Mouse (Mus musculus) liver, embryonic 15.5 days (tissue): Measurements from ENCODE around the gene Tmem104. TPM values are rescaled to one million over a fixed set of nuclear protein-coding genes. Genes with fewer than 3 reads are reported as not detected.

Experiments used
- ATAC-seq: fragments of 200-750 bp; cut with Nextera tagmentation; 2 replicates; pipeline ENCODE4 v1.8.0; 2017; ENCODE audit warnings: moderate number of reproducible peaks, mild to moderate bottlenecking, moderate library complexity; ENCODE audit not compliant: insufficient read depth
- H3K27ac ChIP-seq: fragments of 300-500 bp; sonication (generic); replicated peaks from 2 replicates; pipeline ENCODE4 v1.5.1; 2015; ENCODE audit warnings: mild to moderate bottlenecking, inconsistent platforms
- H3K27me3 ChIP-seq: fragments of 300-500 bp; sonication (generic); 2 replicates; pipeline ENCODE4 v1.6.1; 2015; ENCODE audit warnings: mild to moderate bottlenecking, inconsistent platforms
- H3K36me3 ChIP-seq: fragments of 300-500 bp; sonication (generic); replicated peaks from 2 replicates; pipeline ENCODE4 v1.6.1; 2015; ENCODE audit warnings: moderate library complexity, mild to moderate bottlenecking, inconsistent platforms
- H3K4me1 ChIP-seq: fragments of 300-500 bp; sonication (generic); replicated peaks from 2 replicates; pipeline ENCODE4 v1.6.1; 2015; ENCODE audit warnings: inconsistent platforms
- H3K4me2 ChIP-seq: fragments of 300-500 bp; sonication (generic); 2 replicates; pipeline ENCODE4 v1.6.1; 2015; ENCODE audit warnings: moderate library complexity, mild to moderate bottlenecking, inconsistent platforms
- H3K4me3 ChIP-seq: fragments of 300-500 bp; sonication (generic); replicated peaks from 2 replicates; pipeline ENCODE4 v1.5.1; 2015; ENCODE audit warnings: mild to moderate bottlenecking, inconsistent platforms
- H3K9ac ChIP-seq: fragments of 300-500 bp; sonication (generic); 2 replicates; pipeline ENCODE4 v1.6.1; 2015; ENCODE audit warnings: moderate library complexity, mild to moderate bottlenecking, inconsistent platforms
- H3K9me3 ChIP-seq: fragments of 300-500 bp; sonication (generic); replicated peaks from 2 replicates; pipeline ENCODE4 v1.6.1; 2016; ENCODE audit warnings: inconsistent platforms
- WGBS: fragments of 180-500 bp; shearing (Covaris S2); methylation state at CpG from one replicate; pipeline ENCODE4 v1.1.7; 2015; ENCODE audit warnings: mixed read lengths; ENCODE audit not compliant: insufficient replicate concordance; 5-methylcytosine and 5-hydroxymethylcytosine counted together
- polyA plus RNA-seq: library from polyadenylated mRNA; unstranded; fragments of >200 nt; fragmentation: Nextera tagmentation; extraction: Ambion mirVana; gene quantifications from 2 replicates; pipeline ENCODE4 v1.2.1, GENCODE M21; 2015

The Tmem104 gene
- polyA plus RNA-seq, 1 experiment from 2014 or later: 6.0 TPM

GRCm38 (mm10) chr11:115181913-115182638 is 5.2 kb upstream of the Tmem104 start:
- peaks cover 30% of the 10 kb centered on the region for H3K36me3 ChIP-seq
- no peak for ATAC-seq
- H3K9ac ChIP-seq: no peak overlapping the region
- no peaks in the 10 kb centered on the region for H3K27me3 ChIP-seq
- no peaks in the 10 kb centered on the region for H3K9me3 ChIP-seq
- no peak overlapping the region for H3K27ac ChIP-seq
- H3K4me2 ChIP-seq: no peak overlapping the region
- 15% methylated on average over 12 of the region's 12 CpGs for WGBS
- H3K4me3 ChIP-seq: no peak overlapping the region
- H3K4me1 ChIP-seq: peaks cover 56% of the 10 kb centered on the region

DNA sequence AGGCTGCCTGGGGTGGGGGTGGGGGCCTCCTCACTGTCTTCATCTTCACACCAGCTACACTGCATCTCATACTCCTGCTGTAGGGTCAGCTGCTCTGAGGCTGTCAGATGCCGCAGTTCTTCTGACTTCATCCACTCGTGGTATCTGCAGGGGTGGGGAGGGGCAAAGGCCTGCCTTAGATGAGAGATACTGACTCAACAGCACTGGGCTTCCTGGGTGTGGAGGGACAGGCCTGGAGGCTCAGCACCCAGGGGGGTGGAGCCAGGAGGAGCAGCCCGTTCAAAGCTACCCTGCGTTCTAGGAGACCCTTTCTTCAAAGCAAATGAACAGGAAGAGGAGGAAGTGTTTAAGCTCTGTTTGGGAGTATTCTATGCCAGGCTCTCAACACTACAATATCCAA is 2.3 kb upstream of the Tmem104 start:
- no peak overlapping the region for H3K9ac ChIP-seq
- no peak for ATAC-seq
- no peak overlapping the region for H3K4me3 ChIP-seq
- no peak overlapping the region for H3K4me2 ChIP-seq
- H3K27ac ChIP-seq: no peak overlapping the region
- no peaks in the 10 kb centered on the region for H3K9me3 ChIP-seq
- H3K27me3 ChIP-seq: no peaks in the 10 kb centered on the region
- 19% methylated on average over 4 of the region's 4 CpGs for WGBS
- peaks cover 11% of the 10 kb centered on the region for H3K36me3 ChIP-seq
- H3K4me1 ChIP-seq: peaks cover 64% of the 10 kb centered on the region

DNA sequence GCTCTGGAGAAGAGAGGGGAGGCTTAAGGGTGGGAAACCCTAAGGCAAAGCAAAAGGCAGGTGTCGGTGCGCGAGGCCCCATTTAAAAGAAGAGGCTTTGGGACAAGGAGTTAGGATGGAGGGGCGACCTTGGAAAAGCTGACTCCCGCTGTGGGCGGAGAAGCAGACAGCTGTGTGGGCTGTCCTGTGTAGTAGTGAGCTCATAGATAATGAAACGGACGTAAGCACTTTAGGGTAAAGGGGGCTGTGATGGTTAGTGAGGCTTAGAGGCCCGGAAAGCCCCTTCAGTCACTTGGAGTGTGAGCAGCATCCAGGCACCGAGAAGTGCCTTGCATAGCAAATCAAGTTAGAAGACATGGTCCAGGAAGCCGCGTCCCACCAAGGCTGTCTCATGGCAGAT is 406 bp downstream of the Tmem104 start, which contains the start of gene Nat9:
Nat9 (minus strand) TSS at position 167 of the 400 bp plus-strand sequence.
- Histone ChIP-seq H3K9ac (peak within 1 kb of the TSS; percentile 75), H3K36me3 (peaks cover 5% of the 10 kb centered on the region), H3K9me3 (no peaks in the 10 kb centered on the region), H3K4me2 (peak within 1 kb of the TSS; percentile 94), H3K27ac (peak within 1 kb of the TSS; percentile 82), H3K4me3 (peak within 1 kb of the TSS; percentile 71), H3K4me1 (peaks cover 64% of the 10 kb centered on the region), H3K27me3 (no peaks in the 10 kb centered on the region)
- 4% methylated on average over 12 of the region's 12 CpGs for WGBS
- ATAC-seq: peak; percentile 38; the same call in 1 of the 2 replicates

GRCm38 (mm10) chr11:115188539-115189231 is 1.4 kb downstream of the Tmem104 start:
- H3K4me3 ChIP-seq: peak overlapping the region; percentile 71
- no peak for ATAC-seq
- WGBS: 27% methylated on average over 13 of the region's 13 CpGs
- H3K27ac ChIP-seq: peak overlapping the region; percentile 70
- no peaks in the 10 kb centered on the region for H3K27me3 ChIP-seq
- peaks cover 5% of the 10 kb centered on the region for H3K36me3 ChIP-seq
- peak overlapping the region; percentile 94 for H3K4me2 ChIP-seq
- peaks cover 56% of the 10 kb centered on the region for H3K4me1 ChIP-seq
- H3K9ac ChIP-seq: no peak overlapping the region
- H3K9me3 ChIP-seq: no peaks in the 10 kb centered on the region

DNA sequence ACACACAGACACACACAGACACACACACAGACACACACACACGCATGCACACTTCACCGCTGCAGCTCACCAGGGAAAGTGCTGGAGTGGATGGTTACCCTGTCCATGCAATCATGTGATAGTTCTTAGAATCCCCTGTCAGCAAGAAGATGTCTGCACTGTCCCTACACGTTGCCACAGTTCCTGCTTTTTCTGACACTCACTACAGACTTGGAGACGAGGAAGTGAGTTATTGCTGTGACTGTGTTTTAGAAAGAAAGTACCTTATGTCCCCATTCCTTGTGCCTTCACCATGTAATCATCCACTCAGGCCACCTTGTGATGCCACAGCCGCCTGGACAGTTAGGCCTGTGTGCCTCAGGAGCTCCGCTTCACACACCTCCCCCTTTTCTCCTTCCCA is 2.0 kb downstream of the Tmem104 start:
- Histone ChIP-seq H3K4me3 (peak overlapping the region; percentile 6; the same call in 1 of the 2 replicates), H3K4me2 (peak overlapping the region; percentile 94), H3K9me3 (no peaks in the 10 kb centered on the region), H3K4me1 (peaks cover 55% of the 10 kb centered on the region), H3K36me3 (peaks cover 5% of the 10 kb centered on the region), H3K9ac (no peak overlapping the region), H3K27ac (peak overlapping the region; percentile 70), H3K27me3 (no peaks in the 10 kb centered on the region)
- ATAC-seq: no peak
- WGBS: 61% methylated on average over 6 of the region's 6 CpGs

DNA sequence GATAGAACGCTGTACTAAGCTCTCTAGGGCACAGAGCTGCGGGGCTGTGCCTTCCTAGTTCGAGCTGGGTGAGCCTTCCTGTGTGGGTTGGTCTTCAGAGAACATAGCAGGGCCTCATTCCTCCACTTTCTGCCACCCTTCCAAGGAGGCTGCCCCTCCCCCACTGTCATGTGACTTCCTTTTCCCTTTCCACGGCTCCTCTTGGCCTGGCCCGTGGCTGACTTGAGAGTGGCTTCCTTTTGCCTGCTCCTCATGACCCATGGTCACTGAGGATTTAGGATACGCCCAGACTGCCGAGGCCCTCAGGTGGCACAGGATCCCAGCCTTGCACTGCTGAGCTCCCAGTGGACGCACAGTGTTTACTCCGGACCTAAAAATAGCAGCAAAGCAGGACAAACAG is 4.9 kb downstream of the Tmem104 start:
- peak overlapping the region; percentile 67; the same call in 1 of the 2 replicates for H3K27ac ChIP-seq
- no peaks in the 10 kb centered on the region for H3K27me3 ChIP-seq
- no peak for ATAC-seq
- H3K36me3 ChIP-seq: peaks cover 8% of the 10 kb centered on the region
- no peak overlapping the region for H3K4me2 ChIP-seq
- 17% methylated on average over 9 of the region's 9 CpGs for WGBS
- H3K4me1 ChIP-seq: peaks cover 54% of the 10 kb centered on the region
- H3K9ac ChIP-seq: no peak overlapping the region
- no peak overlapping the region for H3K4me3 ChIP-seq
- H3K9me3 ChIP-seq: no peaks in the 10 kb centered on the region

GRCm38 (mm10) chr11:115194693-115195092 is 7.4 kb downstream of the Tmem104 start:
- Histone ChIP-seq H3K9ac (no peak overlapping the region), H3K4me3 (no peak overlapping the region), H3K4me2 (no peak overlapping the region), H3K9me3 (no peaks in the 10 kb centered on the region), H3K36me3 (peaks cover 18% of the 10 kb centered on the region), H3K27me3 (no peaks in the 10 kb centered on the region), H3K4me1 (peaks cover 31% of the 10 kb centered on the region), H3K27ac (no peak overlapping the region)
- whole genome bisulfite sequencing: 15% methylated on average over 6 of the region's 6 CpGs
- ATAC-seq: no peak

DNA sequence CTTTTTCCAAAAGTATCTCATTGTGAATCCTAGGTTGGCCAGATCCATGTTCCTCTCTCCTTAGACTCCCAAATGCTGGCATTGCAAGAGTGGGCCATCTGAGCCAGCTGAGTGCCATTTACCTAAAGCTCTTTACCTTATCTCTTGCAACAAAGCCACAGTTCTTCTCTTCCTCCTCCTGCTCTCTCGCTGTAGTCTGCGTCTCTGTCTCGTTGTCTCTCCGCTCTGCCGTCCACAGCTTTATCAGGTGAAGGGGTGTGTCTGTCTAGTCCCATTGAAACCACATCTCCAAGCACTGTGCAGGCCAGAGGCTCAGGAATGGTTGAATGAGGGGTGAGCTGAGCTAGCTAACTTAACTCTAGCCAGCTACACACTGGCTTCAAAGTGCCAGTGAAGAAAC is 8.6 kb downstream of the Tmem104 start:
- H3K27ac ChIP-seq: no peak overlapping the region
- H3K4me2 ChIP-seq: no peak overlapping the region
- no peak for ATAC-seq
- H3K9ac ChIP-seq: no peak overlapping the region
- H3K27me3 ChIP-seq: no peaks in the 10 kb centered on the region
- H3K9me3 ChIP-seq: no peaks in the 10 kb centered on the region
- 14% methylated on average over 5 of the region's 5 CpGs for WGBS
- no peak overlapping the region for H3K4me3 ChIP-seq
- peaks cover 20% of the 10 kb centered on the region for H3K36me3 ChIP-seq
- peaks cover 28% of the 10 kb centered on the region for H3K4me1 ChIP-seq

- Histone ChIP-seq H3K4me2 (no peak overlapping the region), H3K27me3 (no peaks in the 10 kb centered on the region), H3K27ac (no peak overlapping the region), H3K9me3 (no peaks in the 10 kb centered on the region), H3K36me3 (peaks cover 29% of the 10 kb centered on the region; the same call in 1 of the 2 replicates), H3K9ac (no peak overlapping the region), H3K4me3 (no peak overlapping the region), H3K4me1 (peaks cover 21% of the 10 kb centered on the region)
- 68% methylated on average over 8 of the region's 8 CpGs for WGBS
- ATAC-seq: no peak
These were observed 10.3 kb downstream of the Tmem104 start for GRCm38 (mm10) chr11:115197558-115197957.

GRCm38 (mm10) chr11:115198932-115199384 is 11.7 kb downstream of the Tmem104 start:
- peaks cover 21% of the 10 kb centered on the region for H3K4me1 ChIP-seq
- no peaks in the 10 kb centered on the region for H3K9me3 ChIP-seq
- H3K27me3 ChIP-seq: no peaks in the 10 kb centered on the region
- no peak overlapping the region for H3K4me3 ChIP-seq
- peaks cover 38% of the 10 kb centered on the region; the same call in 1 of the 2 replicates for H3K36me3 ChIP-seq
- no peak overlapping the region for H3K4me2 ChIP-seq
- 67% methylated on average over 12 of the region's 12 CpGs for WGBS
- H3K27ac ChIP-seq: no peak overlapping the region
- no peak for ATAC-seq
- no peak overlapping the region for H3K9ac ChIP-seq

GRCm38 (mm10) chr11:115200520-115200919 is 13.2 kb downstream of the Tmem104 start:
- Histone ChIP-seq H3K4me3 (no peak overlapping the region), H3K9me3 (no peaks in the 10 kb centered on the region), H3K27me3 (no peaks in the 10 kb centered on the region), H3K4me2 (no peak overlapping the region), H3K36me3 (peaks cover 46% of the 10 kb centered on the region; the same call in 1 of the 2 replicates), H3K27ac (no peak overlapping the region), H3K9ac (no peak overlapping the region), H3K4me1 (peaks cover 8% of the 10 kb centered on the region; the same call in 1 of the 2 replicates)
- no peak for ATAC-seq
- 67% methylated on average over 4 of the region's 4 CpGs for WGBS
